Mouse (Mus musculus): ENCODE data around the gene Ubc.
A peak's percentile ranks its signal among the peaks of the same experiment; 100 is the strongest.
"Not testable (repeated sequence)": the region's sequence is repeated elsewhere in the genome, so short reads cannot be mapped to it uniquely, and the experiment has no call there.

Ubc gene

GRCm38 (mm10) chr5:125389579-125390441 is at the start of gene Ubc:
TSS of gene Ubc (minus strand) at chr5:125390202.
- peak; percentile 90 for DNase-seq (ENCODE audit: low read depth, low spot score)

- DNase-seq (ENCODE audit: low read depth, low spot score), result not testable (repeated sequence)
These were observed 44.3 kb upstream of the Ubc start for GRCm38 (mm10) chr5:125434347-125434746.

DNA sequence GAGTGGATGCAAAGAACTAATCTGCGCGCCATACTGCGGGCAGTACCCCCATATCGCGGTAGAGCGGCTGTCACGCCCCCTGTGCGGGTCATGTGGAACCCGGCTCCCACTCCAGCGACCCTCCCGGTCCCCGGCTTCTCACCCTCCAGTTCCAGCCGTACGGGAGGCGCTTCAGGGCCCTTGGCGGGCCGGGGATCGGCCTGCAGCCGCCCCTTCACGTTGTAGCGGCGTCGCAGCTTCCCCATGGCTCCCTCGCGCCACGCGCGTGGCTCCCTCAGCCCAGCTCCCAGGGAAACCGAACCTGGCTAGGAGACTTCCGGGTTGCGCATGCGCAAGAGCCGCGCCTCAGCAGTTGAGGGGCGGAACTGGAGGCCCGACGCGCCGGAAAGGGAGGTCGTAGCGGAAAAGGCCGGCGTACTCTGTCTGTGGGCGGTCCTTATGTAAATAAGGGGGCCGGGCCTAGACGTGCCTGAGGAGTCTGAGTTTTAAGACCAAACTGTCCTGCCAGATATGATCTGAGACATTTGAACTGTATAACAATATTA is 43.9 kb upstream of the Ubc start, which contains the start of gene Dhx37:
Dhx37 (minus strand) TSS at position 329 of the 545 bp plus-strand sequence.
- peak; percentile 95 for DNase-seq (ENCODE audit: low read depth, low spot score)

DNA sequence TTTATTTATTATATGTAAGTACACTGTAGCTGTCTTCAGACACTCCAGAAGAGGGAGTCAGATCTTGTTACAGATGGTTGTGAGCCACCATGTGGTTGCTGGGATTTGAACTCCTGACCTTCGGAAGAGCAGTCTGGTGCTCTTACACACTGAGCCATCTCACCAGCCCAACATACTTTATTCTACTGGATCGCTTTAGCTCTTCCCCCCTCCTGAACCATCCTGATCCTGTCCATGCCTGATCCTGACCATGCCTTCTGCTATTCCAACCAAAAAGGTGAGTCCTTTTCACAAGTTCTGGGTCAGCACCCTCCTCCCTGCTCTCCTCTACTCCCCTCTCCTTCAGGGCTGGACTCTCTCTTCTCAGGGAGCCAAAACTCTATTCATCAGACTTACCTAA is 42.3 kb upstream of the Ubc start:
- not testable (repeated sequence) for DNase-seq (ENCODE audit: low read depth, low spot score)

DNA sequence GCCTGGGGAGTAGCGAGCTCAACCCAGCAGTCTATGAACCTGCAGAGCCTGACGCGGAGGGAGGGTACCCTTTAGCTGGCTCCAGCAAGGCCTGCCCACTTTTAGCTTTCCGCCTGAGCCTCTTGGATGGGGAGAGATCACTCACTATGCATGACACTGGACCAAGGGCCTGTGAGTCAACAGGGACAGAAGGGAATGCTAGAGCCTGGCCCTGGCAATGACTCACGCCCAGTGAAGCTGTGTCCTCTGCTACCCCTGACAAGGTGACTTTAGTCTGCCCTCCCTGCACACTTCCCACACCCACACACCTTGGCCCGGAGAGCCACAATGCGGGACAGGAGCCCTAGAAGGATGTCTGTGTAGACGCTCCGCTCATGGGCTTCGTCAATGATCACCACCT is 36.3 kb upstream of the Ubc start:
- no peak for DNase-seq (ENCODE audit: low read depth, low spot score)

GRCm38 (mm10) chr5:125425698-125426276 is 35.8 kb upstream of the Ubc start:
- DNase-seq (ENCODE audit: low read depth, low spot score), result no peak

GRCm38 (mm10) chr5:125419124-125419523 is 29.1 kb upstream of the Ubc start:
- DNase-seq (ENCODE audit: low read depth, low spot score), result no peak

- no peak for DNase-seq (ENCODE audit: low read depth, low spot score)
These were observed 28.6 kb upstream of the Ubc start for GRCm38 (mm10) chr5:125418636-125419035.

DNA sequence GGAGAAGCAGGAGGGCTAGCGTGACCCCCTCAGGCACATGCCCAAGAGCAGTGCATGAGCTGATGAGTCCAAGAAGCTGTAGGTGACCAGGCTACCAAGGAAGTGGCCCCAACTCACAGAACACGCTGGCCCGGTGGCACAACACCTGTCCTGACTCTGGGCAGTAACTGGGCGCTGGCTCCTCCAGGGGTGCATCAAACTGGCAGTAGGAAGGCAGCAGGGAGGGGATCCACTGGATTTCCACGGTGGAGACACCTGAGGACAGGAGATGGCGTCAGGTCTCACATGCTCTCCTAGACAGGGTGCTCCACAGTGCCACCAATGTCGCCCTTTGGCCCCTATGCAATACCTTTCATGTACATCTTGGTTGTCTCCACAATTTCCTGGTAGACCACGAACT is 26.2 kb upstream of the Ubc start:
- DNase-seq (ENCODE audit: low read depth, low spot score), result no peak

DNA sequence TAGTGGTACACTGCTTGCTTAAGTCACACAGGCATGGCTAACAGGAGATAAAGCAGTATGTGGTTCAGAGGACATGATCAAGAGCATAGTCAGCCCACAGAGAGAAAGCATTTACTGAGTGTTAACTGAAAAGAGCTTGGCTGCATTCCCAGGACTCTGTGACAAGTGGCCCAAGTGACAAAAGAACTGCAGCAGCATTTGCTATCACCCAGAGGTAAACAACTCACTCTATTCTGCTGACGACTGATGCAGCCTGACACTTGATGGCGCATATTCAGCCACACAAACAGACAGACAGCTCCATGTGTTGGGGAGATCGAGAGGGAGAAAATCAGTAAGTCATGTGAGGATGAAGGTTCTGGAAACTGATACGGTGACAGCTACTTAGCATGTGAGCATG is 23.8 kb upstream of the Ubc start:
- DNase-seq (ENCODE audit: low read depth, low spot score), result no peak

GRCm38 (mm10) chr5:125412536-125412935 is 22.5 kb upstream of the Ubc start:
- DNase-seq (ENCODE audit: low read depth, low spot score), result not testable (repeated sequence)

- DNase-seq (ENCODE audit: low read depth, low spot score), result peak; percentile 59
These were observed 22.0 kb upstream of the Ubc start for GRCm38 (mm10) chr5:125411972-125412530.

DNA sequence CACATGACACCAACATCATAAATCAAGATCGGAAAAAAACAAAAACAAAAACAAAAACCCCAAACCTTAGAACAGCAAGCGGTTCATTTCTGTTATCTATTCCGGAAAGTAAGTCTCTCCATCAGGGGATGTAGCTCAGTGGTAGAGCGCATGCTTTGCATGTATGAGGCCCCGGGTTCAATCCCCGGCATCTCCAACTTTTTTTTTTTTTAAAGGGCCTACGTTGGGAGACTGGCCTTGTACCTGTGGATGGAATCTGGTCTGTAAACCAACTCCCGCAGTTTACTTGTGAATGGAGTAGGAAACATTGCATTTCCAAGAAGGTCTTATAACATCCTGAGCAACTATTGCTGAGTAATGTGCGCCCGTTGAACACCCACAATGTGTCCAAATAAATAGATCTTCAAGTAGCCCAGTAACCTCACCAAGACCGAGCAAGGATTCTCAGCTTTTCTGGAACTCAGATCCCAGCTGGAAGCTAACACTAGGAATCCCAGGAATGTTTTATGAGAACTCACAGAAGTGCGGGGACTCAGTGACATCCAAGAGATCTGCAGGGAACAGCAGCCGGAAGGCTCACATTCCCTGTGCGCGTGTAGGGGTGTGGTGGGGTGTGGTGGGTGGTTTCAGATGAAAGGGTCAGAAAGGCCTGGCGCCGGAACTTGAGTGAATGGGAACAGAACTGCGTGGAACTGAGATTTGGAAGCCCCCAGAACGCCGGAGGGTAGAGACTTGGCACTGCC is 19.5 kb upstream of the Ubc start:
- peak; percentile 77 for DNase-seq (ENCODE audit: low read depth, low spot score)

- peak; percentile 94 for DNase-seq (ENCODE audit: low read depth, low spot score)
These were observed 18.8 kb upstream of the Ubc start for GRCm38 (mm10) chr5:125408842-125409241.

DNA sequence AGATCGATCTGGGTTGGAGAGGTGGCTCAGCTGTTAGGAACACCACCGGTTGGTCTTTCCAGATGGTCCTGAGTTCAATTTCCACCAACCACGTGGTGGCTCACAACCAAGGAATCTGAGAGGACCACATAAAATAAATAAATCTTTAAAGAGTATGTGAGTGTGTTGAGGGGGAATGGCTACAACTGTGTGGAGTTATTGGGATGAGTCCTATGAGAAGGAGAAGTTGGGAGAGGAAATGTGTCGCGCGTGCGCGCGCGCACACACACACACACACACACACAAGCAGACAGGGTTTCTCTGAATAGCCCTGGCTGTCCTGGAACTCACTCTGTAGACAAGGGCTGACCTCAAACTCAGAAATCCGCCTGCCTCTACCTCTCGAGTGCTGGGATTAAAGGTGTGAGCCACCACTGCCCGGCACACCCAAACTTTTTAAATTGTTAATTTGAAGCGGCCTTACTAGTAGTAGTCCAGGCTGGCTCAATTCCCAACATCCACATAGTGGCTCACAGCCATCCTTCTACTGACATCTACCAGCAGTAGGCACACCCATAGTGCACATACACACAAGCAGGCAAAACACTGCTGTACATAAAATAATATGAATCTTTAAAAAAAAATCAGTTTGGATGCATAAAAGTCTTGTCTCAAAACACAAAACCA is 18.0 kb upstream of the Ubc start:
- DNase-seq (ENCODE audit: low read depth, low spot score), result no peak

GRCm38 (mm10) chr5:125407020-125407830 is 17.2 kb upstream of the Ubc start:
- no peak for DNase-seq (ENCODE audit: low read depth, low spot score)

GRCm38 (mm10) chr5:125406322-125407016 is 16.5 kb upstream of the Ubc start:
- peak; percentile 45 for DNase-seq (ENCODE audit: low read depth, low spot score)

- DNase-seq (ENCODE audit: low read depth, low spot score), result peak; percentile 90
These were observed 15.7 kb upstream of the Ubc start for GRCm38 (mm10) chr5:125405546-125406248.
